Mouse (Mus musculus) effector memory CD4-positive, alpha-beta T cell, adult 7 months (primary cell): ENCODE measurements around the gene Clns1a. TPM values are rescaled to one million over a fixed set of nuclear protein-coding genes. Genes with fewer than 3 reads are reported as not detected.

ENCODE experiments used
- polyA plus RNA-seq: library from polyadenylated mRNA; unstranded; fragments of 100-300 nt; shearing (Covaris generic); gene quantifications from one replicate; pipeline ENCODE4 v1.2.1, GENCODE M21; 2017

Gene Clns1a
- 67.9 TPM for polyA plus RNA-seq

GRCm38 (mm10) chr7:97696506-97697254 is at the start of gene Clns1a:
Gene Clns1a (plus strand): TSS chr7:97696634.

GRCm38 (mm10) chr7:97737638-97738456 is 41.4 kb downstream of the Clns1a start, which contains the start of gene Aqp11:
Gene Aqp11 (minus strand): TSS chr7:97738289.

Other genes with a start within 250 kb of the Clns1a start
- 0.73 TPM for gene Kctd14, start 245.3 kb upstream of the Clns1a start, polyA plus RNA-seq
- 32.0 TPM for gene Ints4, start 215.7 kb upstream of the Clns1a start, polyA plus RNA-seq
- 15.2 TPM for gene Aamdc, start 117.1 kb upstream of the Clns1a start, polyA plus RNA-seq
- 44.6 TPM for gene Rsf1, start 116.7 kb upstream of the Clns1a start, polyA plus RNA-seq
- gene Aqp11, start 41.7 kb downstream of the Clns1a start, polyA plus RNA-seq = 0.28 TPM
- gene Pak1, start 91.9 kb downstream of the Clns1a start, polyA plus RNA-seq = 3.5 TPM
- not detected for gene Gdpd4, start 223.3 kb downstream of the Clns1a start, polyA plus RNA-seq